Mouse (Mus musculus): ENCODE results near the gene Syt7.

DNA sequence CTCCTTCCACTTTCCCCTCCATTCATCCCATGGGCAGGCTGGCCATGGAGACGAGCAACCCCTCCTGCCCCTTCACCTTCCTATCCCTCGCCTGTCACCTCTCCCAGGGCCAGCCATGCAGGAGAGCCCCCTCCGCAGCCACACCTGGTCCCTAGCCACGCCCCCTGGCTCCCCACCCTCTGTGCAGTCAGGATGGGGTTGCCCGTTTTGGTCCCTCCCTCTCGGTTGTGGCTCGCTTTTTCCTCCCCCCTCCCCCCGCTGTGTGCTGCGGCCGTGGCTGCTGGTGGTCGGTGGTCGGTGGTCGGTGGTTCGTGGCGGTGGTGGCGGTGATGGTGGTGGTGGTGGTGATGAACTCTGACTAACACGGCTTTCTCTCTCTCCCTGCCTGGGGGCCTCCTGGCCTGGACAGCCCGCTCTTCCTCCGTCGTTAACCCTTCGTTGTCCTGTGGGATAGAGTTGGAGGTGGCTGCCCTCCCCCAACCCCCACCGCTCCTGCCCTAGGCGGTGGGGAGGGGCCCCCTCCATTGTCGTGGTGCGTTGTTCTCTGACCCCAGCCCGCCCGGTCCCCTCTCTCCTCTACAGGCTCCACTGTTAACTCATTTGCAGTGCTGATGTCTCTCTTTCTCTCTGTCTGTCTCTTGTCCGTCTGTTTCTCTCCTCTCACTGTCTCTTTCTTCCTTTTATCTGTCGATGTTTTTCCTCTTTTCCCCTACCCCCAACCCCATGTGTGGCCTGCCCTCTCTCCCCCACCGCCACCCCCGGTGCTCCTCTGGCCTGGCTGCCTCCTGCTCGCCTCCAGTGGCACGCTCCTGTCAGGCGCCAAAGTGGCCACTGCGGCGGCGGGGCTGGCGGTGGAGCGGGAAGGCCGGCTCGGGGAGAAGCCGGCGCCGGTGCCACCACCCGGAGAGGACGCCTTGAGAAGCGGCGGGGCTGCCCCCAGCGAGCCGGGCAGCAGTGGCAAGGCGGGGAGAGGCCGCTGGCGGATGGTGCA lies 33.4 kb downstream of the Syt7 start:
- TF ChIP-seq CTCF (IDR thresholded peaks at IDR 0.05; ENCODE audit: low read depth, low read length) = no peak
- TF ChIP-seq POLR2A (IDR thresholded peaks at IDR 0.05; ENCODE audit: extremely low read depth, insufficient read depth, low read length) = no peak
